ENCODE assay signal across 9 mouse cellular contexts in the genomic region with DNA sequence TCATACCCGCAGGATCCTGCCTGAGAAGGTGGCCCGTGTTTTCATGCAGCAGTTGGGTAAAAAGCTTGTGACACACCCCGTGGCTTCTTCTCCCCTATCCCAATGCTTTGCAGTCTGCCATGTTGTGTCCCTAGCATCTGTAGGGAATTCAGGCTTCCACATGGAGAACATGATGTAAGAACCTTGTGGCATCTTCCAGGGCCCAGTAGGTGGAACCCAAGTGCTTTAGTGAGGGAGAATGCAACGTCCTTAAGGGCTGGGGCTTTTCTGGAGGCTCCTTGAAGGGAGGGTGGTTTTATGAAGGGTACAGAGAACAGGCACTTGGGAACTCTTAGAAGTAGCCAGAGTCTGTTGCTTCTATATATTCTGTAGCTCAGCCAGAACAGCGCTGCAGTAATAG. TPM values are rescaled to one million over a fixed set of nuclear protein-coding genes. Genes with fewer than 3 reads are reported as not detected.
DNase-seq lines count a peak whose midpoint lies in the region; ATAC-seq lines count a peak whose summit lies in the region.
"Had no signal": no experiment of that assay in that cellular context is flagged by ENCODE, and none has a peak within 500 bp of the region (broad histone marks: within the 10 kb centered on the region; RNA-seq: fewer than 3 reads in every experiment).

No protein-coding gene starts in this region.

- WGBS in kidney, embryonic 16.5 days, result 48% methylated on average over 5 of the region's 5 CpGs
- WGBS in limb, embryonic 12.5 days, result 35% methylated on average over 5 of the region's 5 CpGs

- H3K4me3 ChIP-seq in kidney, embryonic 16.5 days (ENCODE audit: low read length), result no peak overlapping the region
- peak overlapping the region; percentile 76 for H3K4me3 ChIP-seq in limb, embryonic 12.5 days (replicated peaks)

- peak; percentile 23 for DNase-seq in CD4-positive, CD25-positive, alpha-beta regulatory T cell, adult 2 months (ENCODE audit: low read depth, low spot score)
- DNase-seq in kidney, postnatal 36 days, result no peak
- DNase-seq in ZHBTc4 (ENCODE audit: low read depth, low spot score), result peak; percentile 44
- no peak for DNase-seq in adrenal gland, adult 2 months
- DNase-seq in cerebellum, adult 9-11 months, result no peak
- DNase-seq: cerebellum, adult 11-12 months had no signal

- no peaks in the 10 kb centered on the region for H3K27me3 ChIP-seq in kidney, embryonic 16.5 days (ENCODE audit: insufficient read depth, low read length)
- H3K27me3 ChIP-seq in limb, embryonic 12.5 days, result no peaks in the 10 kb centered on the region; the same call in 1 of the 2 replicates

- H3K36me3 ChIP-seq in kidney, embryonic 16.5 days (ENCODE audit: insufficient read depth, low read length), result peaks cover 38% of the 10 kb centered on the region
- peaks cover 54% of the 10 kb centered on the region for H3K36me3 ChIP-seq in limb, embryonic 12.5 days

- peaks cover 22% of the 10 kb centered on the region for H3K4me1 ChIP-seq in kidney, embryonic 16.5 days (ENCODE audit: insufficient read depth, low read length)
- H3K4me1 ChIP-seq in limb, embryonic 12.5 days (replicated peaks), result peaks cover 19% of the 10 kb centered on the region

- H3K27ac ChIP-seq in kidney, embryonic 16.5 days (ENCODE audit: low read length), result no peak overlapping the region
- no peak overlapping the region for H3K27ac ChIP-seq in limb, embryonic 12.5 days

- peak overlapping the region; percentile 91; the same call in 1 of the 2 replicates for H3K4me2 ChIP-seq in kidney, embryonic 16.5 days (replicated peaks; ENCODE audit: low read depth, low read length)
- H3K4me2 ChIP-seq in limb, embryonic 12.5 days, result peak overlapping the region; percentile 91

- no peak for ATAC-seq in CD4-positive, CD25-positive, alpha-beta regulatory T cell, adult 4 months
- no peak for ATAC-seq in kidney, embryonic 16.5 days (ENCODE audit: low FRiP score, low TSS enrichment)
- ATAC-seq in limb, embryonic 12.5 days (ENCODE audit: insufficient number of reproducible peaks, insufficient read depth, low FRiP score, low TSS enrichment, low read depth), result no peak

- H3K9ac ChIP-seq in kidney, embryonic 16.5 days (replicated peaks; ENCODE audit: low read length), result no peak overlapping the region
- H3K9ac ChIP-seq in limb, embryonic 12.5 days (replicated peaks), result no peak overlapping the region

- H3K9me3 ChIP-seq in kidney, embryonic 16.5 days (ENCODE audit: low read length), result no peaks in the 10 kb centered on the region
- no peaks in the 10 kb centered on the region for H3K9me3 ChIP-seq in limb, embryonic 12.5 days

RNA-seq across cellular contexts. Expression of a gene that starts 1.5 kb away (rescaled TPM):
- 10 to 100 TPM; 27.0 to 48.2 TPM for polyA plus RNA-seq in CD4-positive, CD25-positive, alpha-beta regulatory T cell, adult 4 months (2017; shearing (Covaris generic))
- polyA plus RNA-seq in kidney, embryonic 16.5 days (2015; fragmentation: Nextera tagmentation; extraction: Ambion mirVana), result 18.3 and 22.7 TPM in 2 replicates
- 17.5 and 19.4 TPM in 2 replicates for polyA plus RNA-seq in limb, embryonic 12.5 days (2016; fragmentation: Nextera tagmentation; extraction: Ambion mirVana)
- total RNA-seq in adrenal gland, adult 2 months (2021), result 10 to 100 TPM; 11.0 to 14.7 TPM
- polyA plus RNA-seq in adrenal gland, adult 2 months (2012; rRNA removed), result 20.7 and 23.0 TPM in 2 replicates

RNA-seq across cellular contexts. Expression of a gene that starts 15.4 kb away (rescaled TPM):
- polyA plus RNA-seq in CD4-positive, CD25-positive, alpha-beta regulatory T cell, adult 4 months (2017; shearing (Covaris generic)), result not detected
- not detected in 2 replicates for polyA plus RNA-seq in kidney, embryonic 16.5 days (2015; fragmentation: Nextera tagmentation; extraction: Ambion mirVana)
- polyA plus RNA-seq in limb, embryonic 12.5 days (2016; fragmentation: Nextera tagmentation; extraction: Ambion mirVana), result not detected in 2 replicates
- not detected for total RNA-seq in adrenal gland, adult 2 months (2021)
- polyA plus RNA-seq in adrenal gland, adult 2 months (2012; rRNA removed), result not detected in 2 replicates

RNA-seq across cellular contexts. Expression of a gene that starts 29.8 kb away (rescaled TPM):
- 1 to 10 TPM in 1 of 2 experiments, under 1 TPM in 1; 0.79 to 1.4 TPM for polyA plus RNA-seq in CD4-positive, CD25-positive, alpha-beta regulatory T cell, adult 4 months (2017; shearing (Covaris generic))
- polyA plus RNA-seq in kidney, embryonic 16.5 days (2015; fragmentation: Nextera tagmentation; extraction: Ambion mirVana), result not detected in 2 replicates
- polyA plus RNA-seq in limb, embryonic 12.5 days (2016; fragmentation: Nextera tagmentation; extraction: Ambion mirVana), result 0.14 TPM in 1 of 2 replicates, not detected in the other
- not detected for total RNA-seq in adrenal gland, adult 2 months (2021)
- not detected in 2 replicates for polyA plus RNA-seq in adrenal gland, adult 2 months (2012; rRNA removed)

RNA-seq across cellular contexts. Expression of a gene that starts 30.0 kb away (rescaled TPM):
- polyA plus RNA-seq in CD4-positive, CD25-positive, alpha-beta regulatory T cell, adult 4 months (2017; shearing (Covaris generic)), result 100 to 1,000 TPM in 1 of 2 experiments, 10 to 100 TPM in 1; 92.6 to 119 TPM
- polyA plus RNA-seq in kidney, embryonic 16.5 days (2015; fragmentation: Nextera tagmentation; extraction: Ambion mirVana), result 93.4 and 101 TPM in 2 replicates
- polyA plus RNA-seq in limb, embryonic 12.5 days (2016; fragmentation: Nextera tagmentation; extraction: Ambion mirVana), result 49.5 and 51.9 TPM in 2 replicates
- 10 to 100 TPM; 65.7 to 72.3 TPM for total RNA-seq in adrenal gland, adult 2 months (2021)
- 81.1 and 94.0 TPM in 2 replicates for polyA plus RNA-seq in adrenal gland, adult 2 months (2012; rRNA removed)

RNA-seq across cellular contexts. Expression of a gene that starts 38.2 kb away (rescaled TPM):
- 10 to 100 TPM; 15.7 to 17.9 TPM for polyA plus RNA-seq in CD4-positive, CD25-positive, alpha-beta regulatory T cell, adult 4 months (2017; shearing (Covaris generic))
- polyA plus RNA-seq in kidney, embryonic 16.5 days (2015; fragmentation: Nextera tagmentation; extraction: Ambion mirVana), result 54.6 and 57.2 TPM in 2 replicates
- polyA plus RNA-seq in limb, embryonic 12.5 days (2016; fragmentation: Nextera tagmentation; extraction: Ambion mirVana), result 56.8 and 58.0 TPM in 2 replicates
- total RNA-seq in adrenal gland, adult 2 months (2021), result 10 to 100 TPM; 35.6 to 41.8 TPM
- polyA plus RNA-seq in adrenal gland, adult 2 months (2012; rRNA removed), result 23.1 and 29.0 TPM in 2 replicates

Comparison
In these comparisons a context has a peak if more than half of its experiments do, and no peak if none do; other contexts are left out.
1. DNase-seq: peak in CD4-positive, CD25-positive, alpha-beta regulatory T cell, adult 2 months (single experiment) and ZHBTc4 (single experiment); none in kidney, postnatal 36 days (0 of 2), adrenal gland, adult 2 months (single experiment) and cerebellum, adult 9-11 months (single experiment).